Mouse (Mus musculus) G1E (cell line): Measurements from ENCODE around the gene Adgb.

Source experiments
- CTCF ChIP-seq: IDR thresholded peaks from 2 replicates; pipeline ENCODE4 v1.5.1; 2012; ENCODE audit warnings: low read depth, low read length, inconsistent platforms, mixed read lengths
- GATA1 ChIP-seq: IDR thresholded peaks from 2 replicates; pipeline ENCODE4 v1.6.1; 2012; ENCODE audit warnings: borderline replicate concordance, low read length, inconsistent platforms, mixed read lengths
- POLR2AphosphoS5 ChIP-seq: IDR thresholded peaks from 2 replicates; pipeline ENCODE4 v1.6.1; 2012; ENCODE audit warnings: low read depth, low read length, inconsistent platforms; ENCODE audit not compliant: insufficient replicate concordance
- TAL1 ChIP-seq: conservative IDR thresholded peaks from 2 replicates; pipeline ENCODE4 v1.6.1; 2012; ENCODE audit warnings: low read depth, low read length, inconsistent platforms, mixed read lengths

- no peak for TF ChIP-seq CTCF
- no peak for TF ChIP-seq GATA1
- TF ChIP-seq TAL1: no peak
- TF ChIP-seq POLR2AphosphoS5: no peak
These were observed 149.2 kb downstream of the Adgb start for GRCm38 (mm10) chr10:10322961-10323360.
